Mouse (Mus musculus) hindlimb bud, embryonic 11.5 days (tissue): ENCODE results near the gene D630045J12Rik.
A peak's percentile ranks its signal among the peaks of the same experiment; 100 is the strongest.

Experiments
- DNase-seq: peaks from one replicate; pipeline ENCODE4 v3.0.0-alpha.2; 2012; ENCODE audit warnings: low read depth, low spot score; ENCODE audit errors: extremely low spot score

D630045J12Rik gene

GRCm38 (mm10) chr6:38195306-38195705 lies 58.5 kb downstream of the D630045J12Rik start:
- DNase-seq, result no peak

- no peak for DNase-seq
Observed at GRCm38 (mm10) chr6:38194046-38194445, 59.8 kb downstream of the D630045J12Rik start.

GRCm38 (mm10) chr6:38192952-38193351 lies 60.9 kb downstream of the D630045J12Rik start:
- no peak for DNase-seq

GRCm38 (mm10) chr6:38186312-38186950 lies 67.4 kb downstream of the D630045J12Rik start:
- DNase-seq, result no peak

- no peak for DNase-seq
Observed at GRCm38 (mm10) chr6:38184791-38185190, 69.0 kb downstream of the D630045J12Rik start.

- no peak for DNase-seq
Observed at GRCm38 (mm10) chr6:38181756-38182318, 72.0 kb downstream of the D630045J12Rik start.

- DNase-seq, result no peak
Observed at GRCm38 (mm10) chr6:38180669-38181068, 73.1 kb downstream of the D630045J12Rik start.

GRCm38 (mm10) chr6:38165385-38165784 lies 88.4 kb downstream of the D630045J12Rik start:
- DNase-seq, result no peak

GRCm38 (mm10) chr6:38164705-38165104 lies 89.1 kb downstream of the D630045J12Rik start:
- no peak for DNase-seq

GRCm38 (mm10) chr6:38162825-38163504 lies 90.8 kb downstream of the D630045J12Rik start:
- no peak for DNase-seq

GRCm38 (mm10) chr6:38160556-38160955 lies 93.3 kb downstream of the D630045J12Rik start:
- DNase-seq, result no peak

- peak; percentile 98 for DNase-seq
Observed at GRCm38 (mm10) chr6:38160102-38160501, 93.7 kb downstream of the D630045J12Rik start.

- no peak for DNase-seq
Observed at GRCm38 (mm10) chr6:38159576-38159975, 94.2 kb downstream of the D630045J12Rik start.

- DNase-seq, result no peak
Observed at GRCm38 (mm10) chr6:38157925-38158324, 95.9 kb downstream of the D630045J12Rik start.

GRCm38 (mm10) chr6:38156204-38156603 lies 97.6 kb downstream of the D630045J12Rik start:
- DNase-seq, result no peak

- no peak for DNase-seq
Observed at GRCm38 (mm10) chr6:38152305-38152704, 101.5 kb downstream of the D630045J12Rik start.

- DNase-seq, result no peak
Observed at GRCm38 (mm10) chr6:38149483-38149882, 104.3 kb downstream of the D630045J12Rik start.

GRCm38 (mm10) chr6:38148626-38149025 lies 105.2 kb downstream of the D630045J12Rik start:
- DNase-seq, result no peak

- DNase-seq, result no peak
Observed at GRCm38 (mm10) chr6:38147301-38147700, 106.5 kb downstream of the D630045J12Rik start.

GRCm38 (mm10) chr6:38145463-38146065 lies 108.2 kb downstream of the D630045J12Rik start:
- DNase-seq, result no peak

GRCm38 (mm10) chr6:38144161-38144998 lies 109.4 kb downstream of the D630045J12Rik start:
- DNase-seq, result no peak
